Mouse (Mus musculus): ENCODE results near the gene Sfpq. TPM values are rescaled to one million over a fixed set of nuclear protein-coding genes. Genes with fewer than 3 reads are reported as not detected.
"Not testable (repeated sequence)": the region's sequence is repeated elsewhere in the genome, so short reads cannot be mapped to it uniquely, and the experiment has no call there.

Sfpq gene
- polyA plus RNA-seq (2011; ENCODE audit: insufficient read depth, insufficient read length, low read depth, missing spikeins) = 827 and 868 TPM in 2 replicates

DNA sequence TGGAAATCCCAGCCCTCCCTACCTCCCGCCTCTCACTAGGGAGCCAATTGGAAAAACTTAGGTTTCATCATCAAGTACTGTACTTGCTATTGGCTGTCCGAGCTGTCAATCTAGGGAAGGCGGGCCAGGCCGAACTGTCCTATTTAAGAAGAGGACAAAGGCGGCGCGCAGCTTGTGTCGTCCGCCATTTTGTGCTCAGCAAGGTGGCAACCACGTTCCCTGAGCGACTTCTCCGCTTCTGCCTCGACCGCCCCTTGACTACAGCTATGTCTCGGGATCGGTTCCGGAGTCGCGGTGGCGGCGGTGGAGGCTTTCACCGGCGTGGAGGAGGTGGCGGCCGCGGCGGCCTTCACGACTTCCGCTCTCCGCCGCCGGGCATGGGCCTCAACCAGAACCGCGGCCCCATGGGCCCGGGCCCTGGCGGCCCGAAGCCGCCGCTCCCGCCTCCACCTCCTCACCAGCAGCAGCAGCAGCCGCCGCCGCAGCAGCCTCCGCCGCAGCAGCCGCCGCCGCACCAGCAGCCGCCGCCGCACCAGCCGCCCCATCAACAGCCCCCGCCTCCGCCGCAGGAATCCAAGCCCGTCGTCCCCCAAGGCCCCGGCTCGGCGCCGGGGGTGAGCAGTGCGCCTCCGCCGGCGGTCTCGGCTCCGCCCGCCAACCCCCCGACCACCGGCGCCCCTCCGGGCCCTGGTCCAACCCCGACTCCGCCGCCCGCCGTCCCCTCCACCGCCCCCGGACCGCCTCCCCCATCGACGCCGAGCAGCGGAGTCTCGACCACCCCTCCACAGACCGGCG, at the start of gene Sfpq:
Sfpq (plus strand) TSS at position 174 of the 795 bp plus-strand sequence.
- H3K4me3 ChIP-seq (ENCODE audit: low read depth, low read length) = peak within 1 kb of the TSS; percentile 92
- TF ChIP-seq CTCF (IDR thresholded peaks at IDR 0.05; ENCODE audit: low read depth, low read length) (no peak), EP300 (IDR thresholded peaks at IDR 0.05; ENCODE audit: insufficient read depth, low read depth, low read length) (0 out of 2 replicates have a peak, but pooled peaks have one; percentile 18), POLR2A (IDR thresholded peaks at IDR 0.05; ENCODE audit: insufficient read depth, low read length) (peak; percentile 99)
- H3K9ac ChIP-seq (ENCODE audit: low read depth, poor library complexity, severe bottlenecking) = peak within 1 kb of the TSS; percentile 100
- no peaks in the 10 kb centered on the region for H3K9me3 ChIP-seq (replicated peaks; ENCODE audit: control insufficient read depth, insufficient read depth, low read length, poor library complexity, severe bottlenecking)
- H3K27me3 ChIP-seq (ENCODE audit: control insufficient read depth, insufficient read depth, low read length, poor library complexity, severe bottlenecking) = no peaks in the 10 kb centered on the region
- H3K4me1 ChIP-seq (ENCODE audit: control insufficient read depth, insufficient read depth, low read length) = no peaks in the 10 kb centered on the region
- H3K27ac ChIP-seq (ENCODE audit: insufficient read depth, low read length) = peak within 1 kb of the TSS; percentile 81
- peaks cover 42% of the 10 kb centered on the region for H3K36me3 ChIP-seq (ENCODE audit: control insufficient read depth, insufficient read depth, low read length, poor library complexity, severe bottlenecking)

DNA sequence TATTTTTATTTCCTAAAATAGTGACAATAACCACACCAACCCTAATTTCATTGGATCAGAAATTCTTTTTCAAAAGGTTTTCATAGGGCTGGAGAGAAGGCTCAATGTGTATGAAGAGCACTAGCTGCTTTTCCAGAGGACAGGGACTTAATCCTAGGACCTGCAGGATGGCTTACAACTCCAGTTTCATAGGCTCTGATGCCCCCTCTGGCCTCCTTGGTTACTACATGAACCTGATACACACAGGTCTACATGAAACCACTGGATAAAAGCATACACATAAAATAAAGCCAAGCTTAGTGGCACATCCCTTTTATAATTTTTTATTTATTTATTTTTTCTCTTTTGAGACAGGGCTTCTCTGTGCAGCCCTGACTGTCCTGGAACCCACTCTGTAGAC, 43.7 kb upstream of the Sfpq start:
- peaks cover 1% of the 10 kb centered on the region for H3K4me1 ChIP-seq (ENCODE audit: control insufficient read depth, insufficient read depth, low read length)
- no peak overlapping the region for H3K27ac ChIP-seq (ENCODE audit: insufficient read depth, low read length)
- TF ChIP-seq EP300 (IDR thresholded peaks at IDR 0.05; ENCODE audit: insufficient read depth, low read depth, low read length) = no peak
- TF ChIP-seq CTCF (IDR thresholded peaks at IDR 0.05; ENCODE audit: low read depth, low read length) = no peak
- no peak for TF ChIP-seq POLR2A (IDR thresholded peaks at IDR 0.05; ENCODE audit: insufficient read depth, low read length)
- H3K9me3 ChIP-seq (replicated peaks; ENCODE audit: control insufficient read depth, insufficient read depth, low read length, poor library complexity, severe bottlenecking) = peaks cover 5% of the 10 kb centered on the region
- no peak overlapping the region for H3K9ac ChIP-seq (ENCODE audit: low read depth, poor library complexity, severe bottlenecking)
- H3K27me3 ChIP-seq (ENCODE audit: control insufficient read depth, insufficient read depth, low read length, poor library complexity, severe bottlenecking) = no peaks in the 10 kb centered on the region
- H3K36me3 ChIP-seq (ENCODE audit: control insufficient read depth, insufficient read depth, low read length, poor library complexity, severe bottlenecking) = no peaks in the 10 kb centered on the region
- H3K4me3 ChIP-seq (ENCODE audit: low read depth, low read length) = no peak overlapping the region

DNA sequence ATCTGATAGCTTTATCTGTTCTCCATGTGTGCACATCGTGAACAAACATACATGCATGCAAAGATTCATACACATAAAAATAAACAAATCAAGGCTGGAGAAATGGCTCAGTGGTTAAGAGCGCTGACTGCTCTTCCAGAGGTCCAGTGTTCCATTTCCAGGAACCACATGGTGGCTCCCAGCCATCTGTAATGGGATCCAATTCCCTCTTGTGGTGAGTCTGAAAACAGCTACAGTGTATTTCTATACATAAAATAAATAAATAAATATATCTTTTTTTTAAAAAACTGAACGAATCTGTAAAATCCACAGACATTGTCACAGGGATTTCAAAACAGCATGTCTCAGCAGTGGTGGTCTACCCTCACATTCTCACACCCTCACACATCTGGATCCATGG, 42.4 kb upstream of the Sfpq start:
- TF ChIP-seq CTCF (IDR thresholded peaks at IDR 0.05; ENCODE audit: low read depth, low read length) (no peak), EP300 (IDR thresholded peaks at IDR 0.05; ENCODE audit: insufficient read depth, low read depth, low read length) (no peak), POLR2A (IDR thresholded peaks at IDR 0.05; ENCODE audit: insufficient read depth, low read length) (no peak)
- Histone ChIP-seq H3K4me1 (ENCODE audit: control insufficient read depth, insufficient read depth, low read length) (peaks cover 1% of the 10 kb centered on the region), H3K9ac (ENCODE audit: low read depth, poor library complexity, severe bottlenecking) (no peak overlapping the region), H3K36me3 (ENCODE audit: control insufficient read depth, insufficient read depth, low read length, poor library complexity, severe bottlenecking) (no peaks in the 10 kb centered on the region), H3K9me3 (replicated peaks; ENCODE audit: control insufficient read depth, insufficient read depth, low read length, poor library complexity, severe bottlenecking) (peaks cover 5% of the 10 kb centered on the region), H3K4me3 (ENCODE audit: low read depth, low read length) (no peak overlapping the region), H3K27me3 (ENCODE audit: control insufficient read depth, insufficient read depth, low read length, poor library complexity, severe bottlenecking) (no peaks in the 10 kb centered on the region), H3K27ac (ENCODE audit: insufficient read depth, low read length) (no peak overlapping the region)

DNA sequence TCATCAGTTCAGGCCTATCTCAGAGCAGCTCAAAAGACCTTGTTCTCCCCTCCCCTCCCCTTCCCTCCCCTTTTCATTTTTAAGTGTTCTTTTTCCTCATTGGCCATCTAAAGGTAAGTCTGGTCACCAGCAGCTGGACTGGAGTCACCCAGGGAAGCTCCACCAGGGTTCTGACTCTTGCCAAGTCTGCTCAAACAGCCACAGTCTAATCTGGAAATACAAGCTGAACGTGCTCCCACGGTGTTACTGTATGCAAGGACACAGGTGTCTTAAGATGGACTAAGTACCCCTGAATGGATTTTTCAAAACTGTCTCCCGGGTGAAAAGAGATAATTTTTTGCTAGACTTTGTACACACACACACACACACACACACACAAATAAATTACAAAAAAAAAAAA, 37.8 kb upstream of the Sfpq start:
- Histone ChIP-seq H3K4me1 (ENCODE audit: control insufficient read depth, insufficient read depth, low read length) (no peaks in the 10 kb centered on the region), H3K9me3 (replicated peaks; ENCODE audit: control insufficient read depth, insufficient read depth, low read length, poor library complexity, severe bottlenecking) (no peaks in the 10 kb centered on the region), H3K9ac (ENCODE audit: low read depth, poor library complexity, severe bottlenecking) (peak overlapping the region; percentile 6; the same call in 1 of the 2 replicates), H3K4me3 (ENCODE audit: low read depth, low read length) (no peak overlapping the region), H3K36me3 (ENCODE audit: control insufficient read depth, insufficient read depth, low read length, poor library complexity, severe bottlenecking) (no peaks in the 10 kb centered on the region), H3K27ac (ENCODE audit: insufficient read depth, low read length) (peak overlapping the region; percentile 54; the same call in 1 of the 2 replicates), H3K27me3 (ENCODE audit: control insufficient read depth, insufficient read depth, low read length, poor library complexity, severe bottlenecking) (no peaks in the 10 kb centered on the region)
- no peak for TF ChIP-seq POLR2A (IDR thresholded peaks at IDR 0.05; ENCODE audit: insufficient read depth, low read length)
- no peak for TF ChIP-seq CTCF (IDR thresholded peaks at IDR 0.05; ENCODE audit: low read depth, low read length)
- TF ChIP-seq EP300 (IDR thresholded peaks at IDR 0.05; ENCODE audit: insufficient read depth, low read depth, low read length) = no peak

DNA sequence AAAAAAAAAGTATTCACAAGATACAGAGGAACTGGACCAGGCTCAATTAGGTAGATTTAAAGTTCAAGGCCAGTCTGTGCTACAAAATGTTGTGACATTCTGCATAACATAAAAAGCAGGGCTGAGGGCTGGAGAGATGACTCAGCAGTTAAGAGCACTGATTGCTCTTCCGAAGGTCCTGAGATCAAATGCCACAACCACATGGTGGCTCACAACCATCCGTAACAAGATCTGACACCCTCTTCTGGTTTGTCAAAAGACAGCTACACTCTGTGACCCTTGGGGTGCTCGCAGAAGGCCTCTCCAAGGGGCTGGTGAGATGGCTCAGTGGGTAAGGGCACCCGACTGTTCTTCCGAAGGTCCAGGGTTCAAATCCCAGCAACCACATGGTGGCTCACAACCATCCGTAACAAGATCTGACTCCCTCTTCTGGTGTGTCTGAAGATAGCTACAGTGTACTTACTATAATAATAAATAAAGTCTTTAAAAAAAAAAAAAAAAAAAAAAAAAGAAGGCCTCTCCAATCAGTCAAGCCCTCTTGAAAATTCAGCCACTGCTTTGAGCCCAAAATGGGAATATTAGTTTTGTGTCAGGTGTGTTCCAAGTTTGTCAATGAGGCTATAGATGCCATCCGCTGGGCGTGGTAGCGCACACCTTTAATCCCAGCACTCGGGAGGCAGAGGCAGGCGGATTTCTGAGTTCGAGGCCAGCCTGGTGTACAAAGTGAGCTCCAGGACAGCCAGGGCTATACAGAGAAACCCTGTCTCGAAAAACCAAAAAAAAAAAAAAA, 37.2 kb upstream of the Sfpq start:
- not testable (repeated sequence) for H3K36me3 ChIP-seq (ENCODE audit: control insufficient read depth, insufficient read depth, low read length, poor library complexity, severe bottlenecking); H3K9me3 ChIP-seq (replicated peaks; ENCODE audit: control insufficient read depth, insufficient read depth, low read length, poor library complexity, severe bottlenecking); H3K9ac ChIP-seq (ENCODE audit: low read depth, poor library complexity, severe bottlenecking); H3K4me3 ChIP-seq (ENCODE audit: low read depth, low read length); H3K27ac ChIP-seq (ENCODE audit: insufficient read depth, low read length); H3K4me1 ChIP-seq (ENCODE audit: control insufficient read depth, insufficient read depth, low read length); H3K27me3 ChIP-seq (ENCODE audit: control insufficient read depth, insufficient read depth, low read length, poor library complexity, severe bottlenecking)

DNA sequence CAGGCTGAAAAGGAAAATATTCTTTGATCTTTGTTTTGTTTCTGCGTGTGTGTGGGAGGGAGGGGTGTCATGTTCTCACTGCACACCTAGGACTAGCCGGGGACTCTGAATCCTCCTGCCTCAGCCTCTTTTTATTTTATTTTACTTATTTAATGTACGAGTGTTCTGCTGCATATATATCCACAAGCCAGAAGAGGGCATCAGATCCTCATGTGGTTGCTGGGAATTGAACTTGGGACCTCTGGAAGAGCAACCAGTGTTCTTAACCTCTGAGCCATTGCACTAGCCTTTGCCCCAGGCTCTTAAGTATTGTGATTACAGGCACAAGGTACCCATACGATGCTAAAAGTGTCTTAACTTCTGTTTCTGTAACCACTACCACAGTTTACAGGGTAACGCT, 34.4 kb upstream of the Sfpq start:
- H3K4me3 ChIP-seq (ENCODE audit: low read depth, low read length) = no peak overlapping the region
- no peaks in the 10 kb centered on the region for H3K27me3 ChIP-seq (ENCODE audit: control insufficient read depth, insufficient read depth, low read length, poor library complexity, severe bottlenecking)
- H3K9me3 ChIP-seq (replicated peaks; ENCODE audit: control insufficient read depth, insufficient read depth, low read length, poor library complexity, severe bottlenecking) = no peaks in the 10 kb centered on the region
- H3K36me3 ChIP-seq (ENCODE audit: control insufficient read depth, insufficient read depth, low read length, poor library complexity, severe bottlenecking) = no peaks in the 10 kb centered on the region
- H3K4me1 ChIP-seq (ENCODE audit: control insufficient read depth, insufficient read depth, low read length) = no peaks in the 10 kb centered on the region
- TF ChIP-seq CTCF (IDR thresholded peaks at IDR 0.05; ENCODE audit: low read depth, low read length) (no peak), POLR2A (IDR thresholded peaks at IDR 0.05; ENCODE audit: insufficient read depth, low read length) (no peak), EP300 (IDR thresholded peaks at IDR 0.05; ENCODE audit: insufficient read depth, low read depth, low read length) (no peak)
- no peak overlapping the region for H3K27ac ChIP-seq (ENCODE audit: insufficient read depth, low read length)
- no peak overlapping the region for H3K9ac ChIP-seq (ENCODE audit: low read depth, poor library complexity, severe bottlenecking)
